Mouse (Mus musculus): ENCODE measurements at regions not wholly inside any gene's neighbourhood (a gene's known extent, or its start where the extent isn't known, plus 50 kb on each side); places are given as distances from the start of the nearest gene placed in this dataset.
A peak's percentile ranks its signal among the peaks of the same experiment; 100 is the strongest.

DNA sequence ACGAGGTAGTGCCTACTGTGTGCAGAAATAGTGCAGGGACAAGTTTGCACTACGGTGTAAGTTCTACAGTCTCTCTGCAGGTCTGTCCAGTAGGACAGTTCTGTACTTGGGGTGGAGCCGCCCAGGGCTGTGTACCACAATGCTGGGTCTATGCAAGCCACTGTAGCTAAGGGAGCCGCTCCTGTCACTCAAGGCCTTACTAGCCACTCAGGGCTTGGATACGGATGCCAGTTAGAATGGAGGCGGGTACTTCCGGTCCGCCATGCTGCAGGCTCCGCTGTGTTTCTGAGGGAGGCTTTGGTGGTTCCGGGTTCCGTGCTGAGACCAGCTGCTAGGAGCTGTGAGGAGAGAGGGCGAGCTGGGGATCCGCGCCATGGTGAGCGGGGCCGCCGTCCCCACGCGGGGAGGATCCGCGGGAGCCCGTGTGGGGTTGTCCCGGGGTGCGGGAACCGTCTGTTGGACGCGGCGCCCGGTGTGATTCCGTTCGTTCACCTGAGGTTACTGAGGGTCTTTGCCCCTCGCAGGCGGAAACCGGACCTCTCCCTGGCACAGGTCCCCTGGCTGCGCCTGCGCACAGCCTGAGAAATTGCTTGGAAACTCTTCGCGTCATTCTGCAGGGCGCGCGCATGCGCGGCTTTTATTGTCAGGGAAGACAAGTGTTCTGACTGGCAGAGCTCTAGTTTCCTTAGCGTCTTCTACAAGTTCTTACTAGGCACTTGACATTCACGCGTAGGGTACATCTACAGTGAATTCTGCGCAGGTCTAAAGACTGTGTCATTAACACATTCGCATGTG is 51.0 kb upstream of the Zfp873 start:
- peak; percentile 28 to 32 for DNase-seq (ENCODE audit: low spot score in 2 of 2)

All from spleen, postnatal 14 days (tissue).